Mouse (Mus musculus): Measurements from ENCODE around the gene Iqub. TPM values are rescaled to one million over a fixed set of nuclear protein-coding genes. Genes with fewer than 3 reads are reported as not detected.

The Iqub gene
- polyA plus RNA-seq, 1 experiment: not detected

DNA sequence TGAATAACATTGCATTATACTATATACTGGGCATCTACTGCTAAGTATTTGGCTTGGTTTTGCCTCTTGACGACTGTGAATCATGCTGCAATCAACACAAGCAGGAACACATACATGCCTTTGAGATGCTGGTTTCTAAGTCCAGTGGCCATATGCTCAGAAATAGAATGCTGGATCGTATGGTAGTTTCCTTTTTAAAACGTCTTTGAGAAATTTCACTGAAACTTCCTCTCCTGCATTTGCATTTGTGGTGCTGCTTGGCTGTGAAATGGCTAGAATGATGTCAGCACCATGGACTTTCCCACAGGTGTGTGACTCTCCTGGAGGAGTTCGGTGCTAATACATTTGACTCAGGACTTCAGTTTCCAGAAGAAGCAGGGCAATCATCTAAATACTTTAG lies 25.2 kb upstream of the Iqub start:
- TF ChIP-seq POLR2A (IDR thresholded peaks at IDR 0.05; ENCODE audit: low read depth, low read length) (no peak), CTCF (IDR thresholded peaks at IDR 0.05; ENCODE audit: borderline replicate concordance, insufficient read depth, low read length) (no peak)
- Histone ChIP-seq H3K27ac (ENCODE audit: insufficient read depth, low read length) (no peak overlapping the region), H3K4me3 (ENCODE audit: insufficient read depth, low read length) (no peak overlapping the region), H3K4me1 (ENCODE audit: control insufficient read depth, insufficient read depth, low read length) (no peaks in the 10 kb centered on the region)

- Histone ChIP-seq H3K4me3 (ENCODE audit: insufficient read depth, low read length) (no peak overlapping the region), H3K27ac (ENCODE audit: insufficient read depth, low read length) (no peak overlapping the region), H3K4me1 (ENCODE audit: control insufficient read depth, insufficient read depth, low read length) (no peaks in the 10 kb centered on the region)
- TF ChIP-seq POLR2A (IDR thresholded peaks at IDR 0.05; ENCODE audit: low read depth, low read length) (no peak), CTCF (IDR thresholded peaks at IDR 0.05; ENCODE audit: borderline replicate concordance, insufficient read depth, low read length) (no peak)
These were observed 23.6 kb upstream of the Iqub start for GRCm38 (mm10) chr6:24538435-24538834.

DNA sequence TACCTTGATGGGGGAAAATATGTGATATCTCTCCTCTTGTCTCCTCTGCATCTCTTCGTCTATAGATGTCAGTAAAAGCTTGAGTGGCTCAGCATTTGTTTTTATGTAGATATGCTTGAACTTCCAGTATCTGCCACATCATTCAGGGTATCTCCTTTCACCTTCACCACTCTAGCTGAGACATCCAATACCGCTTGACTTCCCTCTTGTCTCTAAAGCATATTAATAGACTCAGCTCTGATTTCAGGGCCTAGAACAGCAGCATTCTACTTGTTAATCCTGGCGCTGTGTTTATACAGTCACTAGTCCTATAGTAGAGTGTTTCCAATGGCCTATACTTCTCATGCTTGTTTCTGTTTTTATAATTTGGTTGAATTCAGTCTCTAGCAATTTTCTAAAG lies 17.9 kb upstream of the Iqub start:
- H3K27ac ChIP-seq (ENCODE audit: insufficient read depth, low read length): no peak overlapping the region
- no peak overlapping the region for H3K4me3 ChIP-seq (ENCODE audit: insufficient read depth, low read length)
- TF ChIP-seq CTCF (IDR thresholded peaks at IDR 0.05; ENCODE audit: borderline replicate concordance, insufficient read depth, low read length) (no peak), POLR2A (IDR thresholded peaks at IDR 0.05; ENCODE audit: low read depth, low read length) (no peak)
- H3K4me1 ChIP-seq (ENCODE audit: control insufficient read depth, insufficient read depth, low read length): peaks cover 8% of the 10 kb centered on the region; the same call in 1 of the 2 replicates

GRCm38 (mm10) chr6:24530711-24531420 lies 16.0 kb upstream of the Iqub start:
- H3K4me1 ChIP-seq (ENCODE audit: control insufficient read depth, insufficient read depth, low read length): peaks cover 9% of the 10 kb centered on the region; the same call in 1 of the 2 replicates

GRCm38 (mm10) chr6:24530166-24530565 lies 15.3 kb upstream of the Iqub start:
- Histone ChIP-seq H3K4me3 (ENCODE audit: insufficient read depth, low read length) (no peak overlapping the region), H3K27ac (ENCODE audit: insufficient read depth, low read length) (no peak overlapping the region), H3K4me1 (ENCODE audit: control insufficient read depth, insufficient read depth, low read length) (peaks cover 9% of the 10 kb centered on the region; the same call in 1 of the 2 replicates)
- TF ChIP-seq POLR2A (IDR thresholded peaks at IDR 0.05; ENCODE audit: low read depth, low read length) (no peak), CTCF (IDR thresholded peaks at IDR 0.05; ENCODE audit: borderline replicate concordance, insufficient read depth, low read length) (no peak)

More at GRCm38 (mm10) chr6:24530711-24531420, 16.0 kb upstream of the Iqub start:
- H3K4me3 ChIP-seq (ENCODE audit: insufficient read depth, low read length): no peak overlapping the region
- no peak overlapping the region for H3K27ac ChIP-seq (ENCODE audit: insufficient read depth, low read length)
- TF ChIP-seq CTCF (IDR thresholded peaks at IDR 0.05; ENCODE audit: borderline replicate concordance, insufficient read depth, low read length): no peak
- no peak; the same call in 1 of the 2 replicates for TF ChIP-seq POLR2A (IDR thresholded peaks at IDR 0.05; ENCODE audit: low read depth, low read length)

GRCm38 (mm10) chr6:24528064-24528243 lies 13.1 kb upstream of the Iqub start, which contains the start of gene Asb15:
Gene Asb15 (plus strand): TSS chr6:24528144.
- H3K4me3 ChIP-seq (ENCODE audit: insufficient read depth, low read length): peak within 1 kb of the TSS; percentile 87
- 0 out of 2 replicates have a peak within 1 kb of the TSS, but pooled peaks have one; percentile 37 for H3K27ac ChIP-seq (ENCODE audit: insufficient read depth, low read length)
- TF ChIP-seq CTCF (IDR thresholded peaks at IDR 0.05; ENCODE audit: borderline replicate concordance, insufficient read depth, low read length) (no peak), POLR2A (IDR thresholded peaks at IDR 0.05; ENCODE audit: low read depth, low read length) (no peak)
- H3K4me1 ChIP-seq (ENCODE audit: control insufficient read depth, insufficient read depth, low read length): peaks cover 9% of the 10 kb centered on the region; the same call in 1 of the 2 replicates

GRCm38 (mm10) chr6:24527155-24528063 lies 12.5 kb upstream of the Iqub start, which contains the start of gene Ndufa5:
Gene Ndufa5 (minus strand): TSS chr6:24528013.
- peak within 1 kb of the TSS; percentile 87 for H3K4me3 ChIP-seq (ENCODE audit: insufficient read depth, low read length)
- peaks cover 9% of the 10 kb centered on the region; the same call in 1 of the 2 replicates for H3K4me1 ChIP-seq (ENCODE audit: control insufficient read depth, insufficient read depth, low read length)
- TF ChIP-seq CTCF (IDR thresholded peaks at IDR 0.05; ENCODE audit: borderline replicate concordance, insufficient read depth, low read length): no peak
- peak; percentile 84 for TF ChIP-seq POLR2A (IDR thresholded peaks at IDR 0.05; ENCODE audit: low read depth, low read length)
- 0 out of 2 replicates have a peak within 1 kb of the TSS, but pooled peaks have one; percentile 37 for H3K27ac ChIP-seq (ENCODE audit: insufficient read depth, low read length)

GRCm38 (mm10) chr6:24525705-24526104 lies 10.8 kb upstream of the Iqub start:
- no peak for TF ChIP-seq CTCF (IDR thresholded peaks at IDR 0.05; ENCODE audit: borderline replicate concordance, insufficient read depth, low read length)
- TF ChIP-seq POLR2A (IDR thresholded peaks at IDR 0.05; ENCODE audit: low read depth, low read length): no peak
- peaks cover 4% of the 10 kb centered on the region; the same call in 1 of the 2 replicates for H3K4me1 ChIP-seq (ENCODE audit: control insufficient read depth, insufficient read depth, low read length)
- H3K27ac ChIP-seq (ENCODE audit: insufficient read depth, low read length): no peak overlapping the region
- no peak overlapping the region for H3K4me3 ChIP-seq (ENCODE audit: insufficient read depth, low read length)

GRCm38 (mm10) chr6:24516197-24516596 lies 1.3 kb upstream of the Iqub start:
- no peak for TF ChIP-seq CTCF (IDR thresholded peaks at IDR 0.05; ENCODE audit: borderline replicate concordance, insufficient read depth, low read length)
- no peak for TF ChIP-seq POLR2A (IDR thresholded peaks at IDR 0.05; ENCODE audit: low read depth, low read length)
- Histone ChIP-seq H3K4me3 (ENCODE audit: insufficient read depth, low read length) (no peak overlapping the region), H3K4me1 (ENCODE audit: control insufficient read depth, insufficient read depth, low read length) (no peaks in the 10 kb centered on the region), H3K27ac (ENCODE audit: insufficient read depth, low read length) (no peak overlapping the region)
